Mouse (Mus musculus) induced T-regulatory cell, adult 2 months (primary cell): Measurements from ENCODE around the gene Zfp683.

Experiments used
- DNase-seq: peaks from one replicate; pipeline ENCODE4 v3.0.0-alpha.2; 2012; ENCODE audit warnings: low read depth

Zfp683 gene

GRCm38 (mm10) chr4:134053538-134053937, at the start of gene Zfp683:
Gene Zfp683, plus strand, starts transcription at chr4:134053838.
- DNase-seq, result no peak

- no peak for DNase-seq
Observed at GRCm38 (mm10) chr4:134005581-134006358, 47.9 kb upstream of the Zfp683 start.

- DNase-seq, result no peak
Observed at GRCm38 (mm10) chr4:134006845-134007244, 46.8 kb upstream of the Zfp683 start.

- DNase-seq, result no peak
Observed at GRCm38 (mm10) chr4:134009709-134010108, 43.9 kb upstream of the Zfp683 start.

- DNase-seq, result no peak
Observed at GRCm38 (mm10) chr4:134011450-134012414, 41.9 kb upstream of the Zfp683 start.

- DNase-seq, result peak; percentile 38
Observed at GRCm38 (mm10) chr4:134012858-134013528, 40.6 kb upstream of the Zfp683 start.

GRCm38 (mm10) chr4:134016208-134016607, 37.4 kb upstream of the Zfp683 start:
- DNase-seq, result no peak

GRCm38 (mm10) chr4:134016767-134017166, 36.9 kb upstream of the Zfp683 start:
- DNase-seq, result no peak

- DNase-seq, result no peak
Observed at GRCm38 (mm10) chr4:134017201-134017865, 36.3 kb upstream of the Zfp683 start.

- DNase-seq, result no peak
Observed at GRCm38 (mm10) chr4:134018038-134018778, 35.4 kb upstream of the Zfp683 start.

- DNase-seq, result no peak
Observed at GRCm38 (mm10) chr4:134018779-134019145, 34.9 kb upstream of the Zfp683 start, which contains the start of gene Lin28a. Gene Lin28a, minus strand, starts transcription at chr4:134018841.

GRCm38 (mm10) chr4:134019210-134019609, 34.4 kb upstream of the Zfp683 start:
- DNase-seq, result no peak

GRCm38 (mm10) chr4:134019641-134020351, 33.8 kb upstream of the Zfp683 start:
- no peak for DNase-seq

- DNase-seq, result peak; percentile 85
Observed at GRCm38 (mm10) chr4:134020621-134021020, 33.0 kb upstream of the Zfp683 start.

- no peak for DNase-seq
Observed at GRCm38 (mm10) chr4:134025802-134026201, 27.8 kb upstream of the Zfp683 start.

GRCm38 (mm10) chr4:134035953-134036352, 17.7 kb upstream of the Zfp683 start:
- DNase-seq, result peak; percentile 92

GRCm38 (mm10) chr4:134041317-134042123, 12.1 kb upstream of the Zfp683 start:
- DNase-seq, result peak; percentile 76

GRCm38 (mm10) chr4:134043041-134043440, 10.6 kb upstream of the Zfp683 start:
- DNase-seq, result peak; percentile 66

- DNase-seq, result peak; percentile 67
Observed at GRCm38 (mm10) chr4:134047648-134048047, 6.0 kb upstream of the Zfp683 start.
